Mouse (Mus musculus): ENCODE data around the gene Kpna7.

DNA sequence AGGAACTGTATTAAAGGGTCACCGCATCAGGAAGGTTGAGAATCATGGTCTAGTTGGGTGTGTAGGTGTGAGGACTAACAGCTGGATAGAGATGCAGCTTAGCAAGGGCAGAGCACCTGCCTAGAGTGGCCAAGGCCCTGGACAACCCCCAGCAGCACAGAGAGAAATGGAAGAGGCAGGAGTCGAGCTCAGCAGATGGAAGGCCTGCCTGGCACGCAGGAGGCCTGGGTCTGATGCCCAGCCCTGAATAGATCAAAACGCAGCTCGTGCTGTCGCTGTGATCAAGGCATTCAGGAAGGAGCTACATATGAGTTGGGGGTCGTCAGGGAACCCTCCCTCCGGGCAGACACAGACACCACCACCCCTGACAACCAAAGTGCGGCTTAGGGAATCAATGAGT is 125.6 kb downstream of the Kpna7 start:
- no peak for TF ChIP-seq CTCF (IDR thresholded peaks at IDR 0.05; ENCODE audit: low read depth, low read length)
- TF ChIP-seq POLR2A (IDR thresholded peaks at IDR 0.05; ENCODE audit: insufficient read depth, low read length), result no peak
- no peak for TF ChIP-seq EP300 (IDR thresholded peaks at IDR 0.05; ENCODE audit: insufficient read depth, low read depth, low read length)
